Mouse (Mus musculus) midbrain, embryonic 15.5 days (tissue): ENCODE results near the gene Ube3b. TPM values are rescaled to one million over a fixed set of nuclear protein-coding genes. Genes with fewer than 3 reads are reported as not detected.

Experiments used
- ATAC-seq: fragments of 200-750 bp; cut with Nextera tagmentation; replicated peaks from 2 replicates; pipeline ENCODE4 v1.8.0; 2017; ENCODE audit warnings: moderate TSS enrichment
- H3K27ac ChIP-seq: fragments of 300-500 bp; sonication (generic); 2 replicates; pipeline ENCODE4 v1.5.1; 2015; ENCODE audit warnings: mild to moderate bottlenecking, inconsistent platforms
- H3K27me3 ChIP-seq: fragments of 300-500 bp; sonication (generic); replicated peaks from 2 replicates; pipeline ENCODE4 v1.6.1; 2015; ENCODE audit warnings: inconsistent platforms
- H3K36me3 ChIP-seq: fragments of 300-500 bp; sonication (generic); replicated peaks from 2 replicates; pipeline ENCODE4 v1.6.1; 2015; ENCODE audit warnings: inconsistent platforms
- H3K4me1 ChIP-seq: fragments of 300-500 bp; sonication (generic); 2 replicates; pipeline ENCODE4 v1.6.1; 2015; ENCODE audit warnings: inconsistent platforms
- H3K4me2 ChIP-seq: fragments of 300-500 bp; sonication (generic); 2 replicates; pipeline ENCODE4 v1.6.1; 2015; ENCODE audit warnings: inconsistent platforms, mild to moderate bottlenecking, moderate library complexity
- H3K4me3 ChIP-seq: fragments of 300-500 bp; sonication (generic); 2 replicates; pipeline ENCODE4 v1.5.1; 2015; ENCODE audit warnings: mild to moderate bottlenecking, inconsistent platforms
- H3K9ac ChIP-seq: fragments of 300-500 bp; sonication (generic); 2 replicates; pipeline ENCODE4 v1.6.1; 2015; ENCODE audit warnings: mild to moderate bottlenecking, inconsistent platforms
- H3K9me3 ChIP-seq: fragments of 300-500 bp; sonication (generic); 2 replicates; pipeline ENCODE4 v1.6.1; 2016; ENCODE audit warnings: inconsistent platforms
- WGBS: fragments of 180-500 bp; shearing (Covaris S2); methylation state at CpG from one replicate; pipeline ENCODE4 v1.1.7; 2015; ENCODE audit warnings: mixed read lengths; 5-methylcytosine and 5-hydroxymethylcytosine counted together
- polyA plus RNA-seq: library from polyadenylated mRNA; unstranded; fragments of >200 nt; fragmentation: Nextera tagmentation; extraction: Ambion mirVana; gene quantifications from 2 replicates; pipeline ENCODE4 v1.2.1, GENCODE M21; 2015

Gene Ube3b
- polyA plus RNA-seq, 1 experiment from 2014 or later = 41.3 TPM

DNA sequence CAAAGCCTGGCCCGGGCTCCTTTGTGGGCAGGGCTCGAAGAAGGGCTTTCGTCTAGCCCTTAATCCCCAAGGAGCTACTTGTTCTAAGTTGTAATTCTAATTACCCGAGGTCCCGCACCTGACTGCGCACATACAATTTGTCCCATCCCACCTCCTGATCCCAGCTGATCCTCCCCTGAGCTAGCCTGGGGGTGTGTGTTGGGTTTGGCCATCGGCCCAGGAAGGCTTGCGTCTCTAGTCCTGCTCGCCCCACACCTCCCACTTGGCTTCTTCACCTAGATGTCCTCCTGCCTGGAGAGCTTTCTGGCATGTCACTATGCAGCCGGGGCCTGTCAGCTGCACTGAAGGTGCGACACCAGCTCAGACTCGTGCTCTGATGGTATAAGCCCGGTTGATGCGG is 55.2 kb downstream of the Ube3b start:
- no peak overlapping the region for H3K9ac ChIP-seq
- H3K9me3 ChIP-seq = no peaks in the 10 kb centered on the region
- H3K4me2 ChIP-seq = no peak overlapping the region
- no peak overlapping the region for H3K4me3 ChIP-seq
- no peak overlapping the region for H3K27ac ChIP-seq
- 92% methylated on average over 14 of the region's 14 CpGs for WGBS
- no peaks in the 10 kb centered on the region for H3K27me3 ChIP-seq
- H3K4me1 ChIP-seq = no peaks in the 10 kb centered on the region
- H3K36me3 ChIP-seq = no peaks in the 10 kb centered on the region
- no peak for ATAC-seq

DNA sequence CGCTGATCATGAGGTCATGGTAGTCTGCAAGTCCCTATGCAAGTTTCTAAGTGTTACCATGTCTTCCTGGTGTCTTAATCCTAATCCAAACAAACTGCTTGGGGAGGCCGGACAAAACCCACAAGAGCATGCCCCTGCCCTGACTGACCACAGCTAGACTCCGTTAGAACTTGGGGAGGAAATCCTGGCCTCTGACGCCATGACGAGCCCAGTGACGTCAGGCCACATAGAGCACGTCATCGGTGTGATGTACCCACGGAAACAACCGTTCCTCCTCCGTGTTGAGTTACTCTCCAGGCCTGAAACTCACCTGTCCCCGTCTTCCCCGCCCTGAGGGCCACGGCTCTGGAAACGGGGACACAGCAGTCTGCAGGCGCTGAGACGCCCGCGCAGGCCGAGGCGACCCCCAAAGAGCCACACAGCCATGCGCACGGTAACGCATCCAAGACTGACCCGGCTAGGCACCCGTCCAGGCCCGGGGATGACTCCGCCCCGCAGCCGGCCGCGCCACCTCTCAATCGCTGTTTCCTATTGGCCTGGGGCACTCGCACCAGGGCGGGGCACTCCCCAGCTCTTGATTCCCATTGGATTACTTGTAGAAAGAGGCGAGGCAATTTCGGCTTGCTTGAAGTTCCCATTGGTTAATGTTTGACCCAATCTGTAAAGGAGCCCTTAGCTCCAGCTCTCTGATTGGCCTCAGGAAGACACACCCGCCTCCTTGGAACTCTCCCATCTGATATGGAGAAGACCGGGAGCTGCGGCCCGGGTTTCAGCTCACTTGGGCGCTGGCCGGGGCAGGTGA is 63.4 kb downstream of the Ube3b start, which contains the start of the genes Mmab and Mvk:
Gene Mmab (minus strand): TSS at position 495 of the 802 bp plus-strand sequence.
Gene Mvk (plus strand): TSS at position 704 of the 802 bp plus-strand sequence.
- H3K4me2 ChIP-seq = peak within 1 kb of the TSS; percentile 77
- H3K27ac ChIP-seq = peak within 1 kb of the TSS; percentile 89
- peaks cover 3% of the 10 kb centered on the region; the same call in 1 of the 2 replicates for H3K36me3 ChIP-seq
- no peaks in the 10 kb centered on the region for H3K9me3 ChIP-seq
- WGBS = 2% methylated on average over 43 of the region's 43 CpGs
- peak; percentile 98 for ATAC-seq
- no peaks in the 10 kb centered on the region for H3K27me3 ChIP-seq
- H3K9ac ChIP-seq = peak within 1 kb of the TSS; percentile 76
- H3K4me1 ChIP-seq = peaks cover 16% of the 10 kb centered on the region
- peak within 1 kb of the TSS; percentile 71 for H3K4me3 ChIP-seq

DNA sequence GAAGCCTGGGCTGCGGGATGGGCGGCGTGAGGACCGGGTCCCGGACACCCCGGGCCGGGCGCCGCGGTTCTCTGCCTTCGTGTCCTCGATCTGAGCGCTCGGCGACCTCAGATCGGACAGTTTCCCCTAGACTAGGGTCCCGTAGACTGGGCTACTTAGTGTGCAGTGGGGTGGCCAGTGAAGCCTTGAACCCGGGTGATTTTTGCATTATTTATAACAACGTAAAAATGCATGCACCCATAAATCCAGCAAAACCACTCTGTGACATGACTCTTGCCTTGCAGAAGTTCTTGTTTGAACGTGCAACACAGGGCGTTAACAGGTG is 63.9 kb downstream of the Ube3b start:
- H3K4me1 ChIP-seq = peaks cover 20% of the 10 kb centered on the region
- under 1% methylated on average over 21 of the region's 21 CpGs for WGBS
- H3K9me3 ChIP-seq = no peaks in the 10 kb centered on the region
- H3K4me2 ChIP-seq = peak overlapping the region; percentile 77
- no peak overlapping the region for H3K27ac ChIP-seq
- ATAC-seq = peak; percentile 64
- H3K27me3 ChIP-seq = no peaks in the 10 kb centered on the region
- peaks cover 3% of the 10 kb centered on the region; the same call in 1 of the 2 replicates for H3K36me3 ChIP-seq
- H3K9ac ChIP-seq = peak overlapping the region; percentile 76
- peak overlapping the region; percentile 71 for H3K4me3 ChIP-seq

DNA sequence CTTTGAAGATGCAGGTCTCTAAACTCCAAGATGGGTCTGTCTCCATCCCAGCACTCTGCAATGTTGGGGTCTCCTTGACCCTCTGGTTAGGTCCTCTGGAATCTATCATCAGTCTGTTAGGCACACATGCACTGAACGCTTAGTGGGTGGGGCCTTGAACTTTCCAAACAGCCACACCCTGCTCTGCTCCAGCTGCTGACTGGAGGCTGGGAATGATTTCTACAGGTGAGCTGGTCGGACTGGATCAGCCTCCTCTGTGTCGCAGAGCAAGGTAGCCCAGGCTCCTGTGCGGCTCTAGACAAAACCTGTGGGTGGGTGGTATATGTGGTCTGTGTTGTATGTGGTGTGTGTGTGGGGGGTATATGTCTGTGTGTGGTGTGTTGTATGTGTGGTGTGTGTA is 68.6 kb downstream of the Ube3b start:
- WGBS = 95% methylated on average over 4 of the region's 4 CpGs
- Histone ChIP-seq H3K27ac (no peak overlapping the region), H3K9me3 (no peaks in the 10 kb centered on the region), H3K4me2 (no peak overlapping the region), H3K9ac (no peak overlapping the region), H3K36me3 (peaks cover 14% of the 10 kb centered on the region; the same call in 1 of the 2 replicates), H3K27me3 (no peaks in the 10 kb centered on the region), H3K4me1 (peaks cover 14% of the 10 kb centered on the region), H3K4me3 (no peak overlapping the region)
- ATAC-seq = no peak

DNA sequence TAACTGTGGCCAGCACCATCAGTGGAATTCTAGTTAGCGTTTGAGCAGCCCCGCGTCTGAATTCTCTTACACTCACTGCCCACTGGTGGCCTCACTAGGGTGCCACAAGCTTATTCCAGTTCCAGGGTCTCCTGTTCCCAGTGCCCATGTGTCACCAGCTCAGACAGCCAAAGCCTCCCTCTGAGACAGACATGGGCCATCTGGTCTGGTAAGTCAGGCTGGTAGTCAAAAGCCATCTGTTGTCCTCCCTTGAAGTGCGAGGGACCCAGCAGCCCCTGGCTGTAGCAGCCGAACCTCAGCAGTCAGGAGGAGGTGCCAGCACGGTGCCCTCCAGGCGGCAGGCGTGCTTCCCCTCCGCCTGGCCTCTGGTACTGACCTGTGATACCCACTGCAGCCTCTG is 75.9 kb downstream of the Ube3b start:
- Histone ChIP-seq H3K27ac (no peak overlapping the region), H3K4me1 (0 out of 2 replicates have a peak, but pooled peaks cover 3% of the 10 kb centered on the region), H3K9me3 (no peaks in the 10 kb centered on the region), H3K36me3 (peaks cover 4% of the 10 kb centered on the region; the same call in 1 of the 2 replicates), H3K27me3 (no peaks in the 10 kb centered on the region), H3K4me3 (no peak overlapping the region), H3K9ac (no peak overlapping the region), H3K4me2 (no peak overlapping the region)
- WGBS = 70% methylated on average over 9 of the region's 9 CpGs
- ATAC-seq = no peak

DNA sequence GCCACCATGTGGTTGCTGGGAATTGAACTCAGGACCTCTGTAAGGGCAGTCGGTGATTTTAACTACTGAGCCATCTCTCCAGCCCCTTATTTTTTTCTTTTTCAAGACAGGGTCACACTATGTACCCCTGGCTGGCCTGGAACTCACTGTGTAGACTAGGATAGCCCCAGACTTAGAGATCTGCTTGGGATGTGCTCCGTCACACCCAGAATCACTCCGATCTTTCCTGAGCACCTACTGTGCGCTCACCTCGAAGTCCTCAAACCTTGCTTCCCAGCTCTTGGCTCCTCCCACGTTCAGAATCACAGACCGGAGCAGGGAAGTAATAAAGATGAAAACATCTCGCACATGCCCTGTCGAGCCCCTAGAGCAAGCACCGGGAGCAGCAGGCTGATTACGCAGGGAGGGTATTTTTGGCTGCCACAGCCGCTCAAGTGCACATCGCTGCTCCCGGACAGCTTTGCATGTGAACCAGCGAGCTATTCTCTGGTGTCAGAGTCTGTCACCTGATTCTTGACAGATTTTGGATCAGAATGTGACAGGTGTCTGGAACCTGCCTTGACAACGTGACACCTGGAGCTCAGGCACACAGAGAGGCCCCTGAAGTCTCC is 76.7 kb downstream of the Ube3b start:
- WGBS = 75% methylated on average over 16 of the region's 16 CpGs

DNA sequence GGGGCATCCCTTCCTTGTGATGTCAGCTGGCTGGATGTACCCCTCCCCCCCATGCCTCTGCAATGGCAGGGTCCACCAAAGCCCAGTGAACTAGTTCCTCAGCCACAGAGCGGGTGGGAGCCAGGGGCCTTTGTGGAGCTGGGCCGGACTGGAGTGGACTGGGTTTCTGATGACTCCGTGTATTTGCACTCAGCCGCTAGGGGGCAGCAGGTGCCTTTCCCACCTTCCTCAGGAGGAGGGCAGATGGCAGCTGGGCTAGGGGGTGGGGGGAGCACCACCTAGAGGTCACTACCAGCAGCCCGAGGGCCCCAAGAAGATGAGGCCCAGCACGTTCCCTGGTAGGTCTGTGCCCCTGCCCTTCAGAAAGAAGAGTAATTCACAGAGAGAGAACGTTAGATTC is 80.8 kb downstream of the Ube3b start:
- 0 out of 2 replicates have a peak, but pooled peaks cover 2% of the 10 kb centered on the region for H3K27me3 ChIP-seq
- H3K9ac ChIP-seq = no peak overlapping the region
- no peak for ATAC-seq
- no peaks in the 10 kb centered on the region for H3K36me3 ChIP-seq
- peaks cover 14% of the 10 kb centered on the region for H3K4me1 ChIP-seq
- H3K27ac ChIP-seq = no peak overlapping the region
- no peak overlapping the region for H3K4me3 ChIP-seq
- no peak overlapping the region for H3K4me2 ChIP-seq
- no peaks in the 10 kb centered on the region for H3K9me3 ChIP-seq
- WGBS = 6% methylated on average over 7 of the region's 7 CpGs

More for the DNA sequence above, 76.7 kb downstream of the Ube3b start:
- Histone ChIP-seq H3K9me3 (no peaks in the 10 kb centered on the region), H3K4me1 (0 out of 2 replicates have a peak, but pooled peaks cover 6% of the 10 kb centered on the region), H3K4me2 (no peak overlapping the region), H3K36me3 (peaks cover 3% of the 10 kb centered on the region; the same call in 1 of the 2 replicates), H3K4me3 (no peak overlapping the region), H3K27ac (no peak overlapping the region), H3K27me3 (no peaks in the 10 kb centered on the region), H3K9ac (no peak overlapping the region)
- no peak for ATAC-seq

DNA sequence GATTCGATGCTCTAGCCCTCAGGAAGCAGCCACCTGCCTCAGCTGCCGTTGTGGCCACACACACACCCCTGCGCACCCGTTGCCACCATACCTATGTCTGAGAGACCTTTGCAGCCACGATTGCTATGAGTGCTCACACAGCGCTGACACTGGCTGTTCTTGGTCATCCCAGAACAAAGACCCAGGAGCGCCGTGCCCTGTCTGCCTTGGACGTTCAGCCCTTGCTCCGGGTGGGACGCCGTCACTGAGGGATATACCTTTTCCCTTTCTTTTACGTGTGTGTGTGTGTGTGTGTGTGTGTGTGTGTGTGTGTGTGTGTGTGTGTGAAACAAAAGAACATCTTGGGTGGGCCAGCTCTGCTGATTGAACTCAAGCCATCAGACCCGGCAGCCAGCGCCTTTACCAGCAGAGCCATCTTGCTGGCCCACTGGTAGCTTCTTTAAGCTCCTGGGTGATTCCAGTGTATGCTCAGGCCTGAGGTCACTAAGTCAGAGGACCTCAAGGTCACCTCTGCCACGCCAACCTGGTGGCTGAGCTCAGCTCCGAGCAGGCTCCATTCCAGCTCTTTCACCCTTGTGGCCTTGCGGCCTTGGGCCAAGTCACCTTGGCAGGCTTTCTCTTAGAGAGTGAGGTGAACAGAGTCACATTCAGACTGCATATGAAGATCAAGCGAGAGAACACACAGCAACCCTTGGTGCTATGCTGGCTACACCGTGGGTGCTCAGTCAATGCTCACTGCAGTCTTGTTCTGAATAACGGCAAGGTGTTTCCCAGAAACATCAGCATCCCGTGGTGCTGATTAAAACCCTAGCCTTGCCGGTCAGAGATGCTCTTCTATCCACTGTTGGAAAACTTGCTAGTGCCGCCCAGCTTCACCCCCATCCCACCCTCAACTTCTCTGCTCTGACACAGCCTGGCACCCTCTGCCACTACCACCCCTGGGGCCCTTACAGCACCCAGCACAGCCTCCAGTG is 81.9 kb downstream of the Ube3b start:
- Histone ChIP-seq H3K27ac (no peak overlapping the region), H3K4me1 (peaks cover 25% of the 10 kb centered on the region), H3K9ac (no peak overlapping the region), H3K36me3 (no peaks in the 10 kb centered on the region), H3K9me3 (no peaks in the 10 kb centered on the region), H3K4me3 (no peak overlapping the region), H3K4me2 (no peak overlapping the region), H3K27me3 (0 out of 2 replicates have a peak, but pooled peaks cover 2% of the 10 kb centered on the region)
- no peak for ATAC-seq
- WGBS = 80% methylated on average over 24 of the region's 24 CpGs

DNA sequence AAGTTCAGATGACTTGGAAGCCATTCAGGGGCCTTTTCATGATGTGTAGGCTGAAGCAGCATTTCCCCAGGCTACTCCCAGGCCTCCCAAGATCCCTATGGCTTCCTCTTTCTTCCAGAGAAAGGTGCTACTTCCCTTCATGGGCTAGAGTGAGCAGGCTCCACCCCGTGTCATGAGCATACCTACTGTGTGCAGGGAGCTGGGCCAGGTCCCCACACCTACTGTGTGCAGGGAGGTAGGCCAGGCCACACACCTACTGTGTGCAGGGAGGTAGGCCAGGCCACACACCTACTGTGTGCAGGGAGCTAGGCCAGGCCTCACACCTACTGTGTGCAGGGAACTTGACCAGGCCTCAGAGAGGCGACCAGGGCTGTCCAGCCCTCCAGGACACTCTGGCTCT is 84.2 kb downstream of the Ube3b start:
- Histone ChIP-seq H3K27me3 (0 out of 2 replicates have a peak, but pooled peaks cover 2% of the 10 kb centered on the region), H3K4me2 (no peak overlapping the region), H3K4me3 (no peak overlapping the region), H3K9ac (no peak overlapping the region), H3K4me1 (peaks cover 37% of the 10 kb centered on the region), H3K9me3 (no peaks in the 10 kb centered on the region), H3K36me3 (no peaks in the 10 kb centered on the region), H3K27ac (no peak overlapping the region)
- WGBS = 86% methylated on average over 2 of the region's 2 CpGs
- ATAC-seq = no peak

DNA sequence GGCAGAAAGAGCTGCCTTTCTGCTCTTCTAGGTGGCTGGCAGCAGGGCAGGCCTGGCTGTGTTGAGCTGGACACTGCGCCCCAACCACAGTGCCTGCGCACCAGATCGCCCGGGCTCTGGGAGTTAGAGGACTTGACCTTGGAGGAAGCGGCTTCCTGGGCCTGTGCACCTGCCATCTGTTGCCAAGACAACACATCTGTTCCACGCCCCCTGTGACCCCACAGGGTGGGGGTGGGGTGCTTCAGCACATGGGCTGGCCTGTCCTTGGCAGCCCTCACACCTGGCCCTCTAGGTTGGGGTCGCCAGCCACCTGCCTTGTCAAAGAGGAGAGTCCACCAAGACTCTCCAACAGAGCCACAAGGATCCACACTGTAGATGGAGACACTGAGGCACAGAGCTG is 85.2 kb downstream of the Ube3b start:
- H3K4me3 ChIP-seq = no peak overlapping the region
- no peak overlapping the region for H3K27ac ChIP-seq
- H3K4me2 ChIP-seq = no peak overlapping the region
- ATAC-seq = no peak
- peaks cover 37% of the 10 kb centered on the region for H3K4me1 ChIP-seq
- no peaks in the 10 kb centered on the region for H3K36me3 ChIP-seq
- WGBS = 51% methylated on average over 7 of the region's 7 CpGs
- H3K27me3 ChIP-seq = 0 out of 2 replicates have a peak, but pooled peaks cover 2% of the 10 kb centered on the region
- H3K9me3 ChIP-seq = no peaks in the 10 kb centered on the region
- no peak overlapping the region for H3K9ac ChIP-seq

DNA sequence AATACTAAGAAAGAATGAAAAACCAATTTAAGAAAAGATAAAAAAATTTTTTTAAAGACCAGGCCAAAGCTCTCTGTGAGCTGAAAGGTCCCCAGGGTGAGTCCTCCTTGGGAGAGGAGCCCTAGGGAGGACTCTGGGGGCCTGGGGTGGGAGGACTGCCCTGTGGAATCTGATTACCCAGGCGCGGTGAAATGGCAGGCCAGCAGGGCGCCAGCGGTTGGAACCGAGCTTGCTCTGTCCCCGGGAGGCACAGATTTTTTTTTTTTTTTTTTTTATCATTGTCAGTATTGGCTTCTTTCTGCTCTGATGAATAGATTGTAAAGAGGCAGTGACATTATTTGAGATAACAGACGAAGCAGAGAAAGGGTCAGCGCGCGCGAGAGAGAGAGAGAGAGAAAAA is 86.6 kb downstream of the Ube3b start:
- Histone ChIP-seq H3K27ac (peak overlapping the region; percentile 84), H3K36me3 (no peaks in the 10 kb centered on the region), H3K4me1 (peaks cover 31% of the 10 kb centered on the region), H3K27me3 (0 out of 2 replicates have a peak, but pooled peaks cover 5% of the 10 kb centered on the region), H3K9me3 (no peaks in the 10 kb centered on the region), H3K4me3 (peak overlapping the region; percentile 28), H3K9ac (peak overlapping the region; percentile 36; the same call in 1 of the 2 replicates), H3K4me2 (peak overlapping the region; percentile 54)
- ATAC-seq = 0 out of 2 replicates have a peak, but pooled peaks have one; percentile 48
- WGBS = 0% methylated on average over 11 of the region's 11 CpGs
